Mouse (Mus musculus): Measurements from ENCODE around the gene Atp5j2. TPM values are rescaled to one million over a fixed set of nuclear protein-coding genes. Genes with fewer than 3 reads are reported as not detected.
A peak's percentile ranks its signal among the peaks of the same experiment; 100 is the strongest.
"Not testable (repeated sequence)": the region's sequence is repeated elsewhere in the genome, so short reads cannot be mapped to it uniquely, and the experiment has no call there.

Atp5j2 gene
- 1,000 to 10,000 TPM; 1,105 to 1,150 TPM for total RNA-seq (2021)
- long read RNA-seq, experiment 1, transcript Atp5j2-202 (4 exons, 955 nt): major isoform, 1,869 of 1,926 reads
- long read RNA-seq, experiment 1, partial matches to known transcripts: 38 of 1,926 reads
- long read RNA-seq, experiment 1, other reads (novel, unspliced or antisense): 19 of 1,926 reads
- long read RNA-seq, experiment 2, transcript Atp5j2-202 (4 exons, 955 nt): major isoform, 1,549 of 1,608 reads
- long read RNA-seq, experiment 2, partial matches to known transcripts: 47 of 1,608 reads
- long read RNA-seq, experiment 2, other reads (novel, unspliced or antisense): 12 of 1,608 reads

GRCm38 (mm10) chr5:145191962-145192361 is at the start of gene Atp5j2:
Atp5j2 (minus strand) TSS chr5:145192062.
- DNase-seq: no peak

- peak; percentile 17 to 40 for DNase-seq
These were observed 42.8 kb upstream of the Atp5j2 start for GRCm38 (mm10) chr5:145234636-145235035.

DNA sequence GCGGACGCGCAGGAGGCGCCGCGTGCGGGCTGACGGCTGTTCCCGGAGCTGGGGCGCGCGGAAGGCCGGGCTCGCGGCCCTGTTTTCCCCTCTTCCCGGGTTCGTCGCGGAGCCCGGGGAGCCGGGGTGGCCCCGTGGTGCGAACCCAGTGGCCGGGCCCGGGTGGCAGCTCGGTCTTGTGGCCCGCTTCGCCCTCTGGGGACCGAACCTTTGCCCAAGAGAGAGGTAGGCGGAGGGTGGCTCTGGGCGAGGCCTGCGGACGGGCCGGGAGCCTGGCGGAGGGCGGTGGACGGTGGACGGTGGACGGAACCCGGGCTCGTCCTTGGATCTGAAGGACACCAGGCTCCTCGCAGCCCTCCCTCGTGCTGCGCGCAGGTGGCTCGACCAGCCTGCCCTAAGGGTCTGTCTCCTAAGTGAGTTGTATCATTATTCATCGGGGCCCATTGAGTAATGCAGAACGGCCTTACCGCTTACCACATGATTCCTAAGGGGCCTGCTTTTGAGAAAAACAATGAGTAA is 40.1 kb upstream of the Atp5j2 start:
- DNase-seq: no peak

- DNase-seq: peak; percentile 99
These were observed 39.6 kb upstream of the Atp5j2 start, which contains the start of gene Zfp655 for GRCm38 (mm10) chr5:145231367-145231871. Zfp655 (plus strand) TSS chr5:145231715.

- DNase-seq: no peak
These were observed 38.8 kb upstream of the Atp5j2 start for GRCm38 (mm10) chr5:145230641-145231040.

DNA sequence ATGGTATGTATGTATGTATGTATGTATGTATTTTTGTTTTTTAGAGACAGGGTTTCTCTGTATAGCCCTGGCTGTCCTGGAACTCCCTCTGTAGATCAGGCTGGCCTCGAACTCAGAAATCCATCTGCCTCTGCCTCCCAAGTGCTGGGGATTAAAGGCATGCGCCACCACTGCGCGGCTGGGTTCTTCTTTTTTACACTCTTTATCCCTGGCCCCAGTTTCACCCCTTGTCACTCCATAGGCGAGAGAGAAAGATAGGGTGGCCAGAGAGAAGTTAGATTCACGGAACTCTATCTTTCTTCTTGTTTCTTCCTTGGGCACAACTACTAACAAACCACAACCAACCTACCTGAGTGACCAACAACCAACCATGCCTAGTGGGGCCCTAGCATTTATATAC is 37.4 kb upstream of the Atp5j2 start:
- not testable (repeated sequence) for DNase-seq

GRCm38 (mm10) chr5:145226453-145226852 is 34.6 kb upstream of the Atp5j2 start:
- no peak for DNase-seq

DNA sequence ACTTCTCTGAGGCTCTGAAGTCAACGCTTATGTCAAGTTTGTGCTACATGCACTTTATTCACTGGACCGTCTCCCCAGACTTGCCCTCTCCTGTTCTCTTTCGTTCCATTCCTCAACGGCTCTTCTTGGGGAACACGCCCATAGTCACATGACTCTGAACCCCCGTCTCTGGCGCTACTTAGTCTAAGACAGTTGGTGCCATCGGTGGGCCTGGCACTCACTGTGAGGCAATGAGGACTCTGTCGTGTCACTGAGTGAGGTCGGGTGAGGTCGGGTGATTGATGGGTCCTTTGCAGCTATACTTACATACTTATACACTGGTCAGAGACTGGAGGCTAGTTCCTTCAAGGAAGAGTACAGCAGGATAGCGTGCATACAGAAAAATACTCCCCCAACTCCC is 31.5 kb upstream of the Atp5j2 start:
- no peak for DNase-seq

GRCm38 (mm10) chr5:145222840-145223239 is 31.0 kb upstream of the Atp5j2 start:
- no peak for DNase-seq

- no peak for DNase-seq
These were observed 28.1 kb upstream of the Atp5j2 start for GRCm38 (mm10) chr5:145219981-145220380.

- no peak for DNase-seq
These were observed 26.8 kb upstream of the Atp5j2 start for GRCm38 (mm10) chr5:145218671-145219070.

DNA sequence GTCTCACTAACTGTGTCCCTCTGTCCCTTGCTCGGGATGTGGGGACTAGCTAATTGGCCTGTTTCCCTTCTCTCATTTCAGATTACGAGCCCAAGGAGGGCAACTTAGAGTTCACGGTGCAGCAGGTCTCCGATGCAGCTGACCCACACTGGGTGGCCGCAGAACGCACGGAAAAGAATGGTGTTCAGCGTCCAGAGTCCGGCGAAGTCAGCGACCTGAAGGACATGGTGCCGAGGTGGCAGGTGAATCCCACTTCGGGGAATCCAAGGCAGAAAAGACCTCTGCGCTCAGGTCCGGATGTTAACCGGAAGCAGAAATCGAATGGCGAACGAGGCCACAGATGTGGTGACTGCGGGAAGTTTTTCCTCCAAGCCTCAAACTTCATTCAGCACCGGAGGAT is 26.3 kb upstream of the Atp5j2 start:
- DNase-seq: no peak

DNA sequence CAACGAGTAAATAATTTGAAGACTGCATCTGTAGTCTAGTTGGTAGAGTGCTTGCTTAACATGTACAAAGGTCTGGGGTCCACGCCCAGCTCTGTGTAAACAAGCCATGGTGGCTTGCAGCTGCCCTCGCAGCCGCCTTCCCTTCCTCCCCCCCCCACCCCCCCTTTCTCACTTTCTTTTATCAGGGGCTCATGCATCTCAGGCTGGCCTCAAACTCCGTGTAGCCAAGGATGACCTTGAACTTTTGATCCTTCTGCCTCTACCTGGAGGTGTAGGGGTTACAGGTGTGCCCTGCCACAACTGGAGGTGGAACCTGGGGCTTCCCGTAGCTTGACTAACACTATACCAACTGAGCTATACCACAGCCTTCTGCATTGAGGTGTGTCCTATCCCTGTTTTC is 25.9 kb upstream of the Atp5j2 start:
- no peak for DNase-seq

- DNase-seq: no peak
These were observed 22.8 kb upstream of the Atp5j2 start for GRCm38 (mm10) chr5:145214679-145215078.

- no peak for DNase-seq
These were observed 21.6 kb upstream of the Atp5j2 start for GRCm38 (mm10) chr5:145213505-145213904.

GRCm38 (mm10) chr5:145212216-145212615 is 20.4 kb upstream of the Atp5j2 start:
- DNase-seq: no peak

DNA sequence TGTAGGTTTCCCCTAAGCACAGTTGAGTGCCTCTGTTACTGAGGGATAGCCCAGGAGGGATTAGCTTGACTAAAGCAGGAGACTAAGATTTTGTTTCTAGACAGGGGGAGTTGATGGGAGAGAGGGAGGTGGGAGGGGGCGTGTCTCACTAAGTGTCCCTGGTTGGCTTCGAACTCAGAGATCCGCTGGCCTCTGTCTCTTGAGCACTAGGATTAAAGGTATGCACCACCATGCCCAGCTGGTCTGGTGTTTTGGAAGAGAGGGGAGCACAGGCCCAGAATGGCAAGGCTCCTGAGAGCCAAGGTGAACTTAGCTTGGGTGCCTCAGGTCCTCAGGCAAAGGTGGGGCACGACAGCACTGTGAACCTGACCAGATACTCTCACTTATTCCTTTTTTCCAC is 19.5 kb upstream of the Atp5j2 start:
- DNase-seq: no peak

- not testable (repeated sequence) for DNase-seq
These were observed 16.5 kb upstream of the Atp5j2 start for GRCm38 (mm10) chr5:145208391-145208790.

GRCm38 (mm10) chr5:145207954-145208353 is 16.1 kb upstream of the Atp5j2 start:
- DNase-seq: no peak

DNA sequence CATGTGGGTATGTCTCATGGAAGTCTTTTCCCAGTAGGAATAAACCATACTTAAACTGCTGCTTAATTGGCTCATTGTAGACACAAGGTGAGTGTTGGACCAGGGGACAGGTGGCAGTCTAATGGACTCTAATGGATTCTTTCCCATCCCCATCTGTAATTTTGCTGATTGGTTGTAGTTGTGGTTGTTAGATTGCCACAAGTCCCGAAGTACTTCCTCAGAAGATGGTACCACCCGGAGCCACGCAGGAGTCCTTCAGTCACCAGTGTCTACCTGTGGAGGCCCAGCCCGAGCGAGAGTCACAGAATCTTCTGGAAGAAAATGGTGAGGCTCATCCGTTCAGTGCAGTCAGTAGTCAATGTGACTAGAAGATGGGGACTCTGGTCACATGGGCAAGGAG is 15.5 kb upstream of the Atp5j2 start:
- no peak for DNase-seq

- DNase-seq: no peak
These were observed 13.2 kb upstream of the Atp5j2 start for GRCm38 (mm10) chr5:145205041-145205440.

- DNase-seq: peak; percentile 98 to 99
These were observed 12.3 kb upstream of the Atp5j2 start, which contains the start of gene Zkscan5 for GRCm38 (mm10) chr5:145203936-145204691. Zkscan5 (plus strand) TSS chr5:145204562.

- no peak for DNase-seq
These were observed 10.6 kb upstream of the Atp5j2 start for GRCm38 (mm10) chr5:145202446-145202845.

Data from heart, adult 18-20 months (tissue).